Mouse (Mus musculus): ENCODE data around the gene Stk10.

The Stk10 gene

GRCm38 (mm10) chr11:32527006-32527405, 6.1 kb upstream of the Stk10 start:
- no peak for DNase-seq

- no peak for DNase-seq
Observed at GRCm38 (mm10) chr11:32530151-32530550, 3.0 kb upstream of the Stk10 start.

GRCm38 (mm10) chr11:32531871-32532764, 987 bp upstream of the Stk10 start, which contains the start of gene Efcab9:
Gene Efcab9 (minus strand): TSS chr11:32532081.
- no peak for DNase-seq

- peak; percentile 67 for DNase-seq
Observed at GRCm38 (mm10) chr11:32533482-32534261, 567 bp downstream of the Stk10 start.

- DNase-seq: no peak
Observed at GRCm38 (mm10) chr11:32534453-32535075, 1.5 kb downstream of the Stk10 start.

- DNase-seq: no peak
Observed at GRCm38 (mm10) chr11:32535646-32536045, 2.5 kb downstream of the Stk10 start.

GRCm38 (mm10) chr11:32536954-32537353, 3.8 kb downstream of the Stk10 start:
- DNase-seq: no peak

GRCm38 (mm10) chr11:32538435-32538834, 5.3 kb downstream of the Stk10 start:
- no peak for DNase-seq

- no peak for DNase-seq
Observed at GRCm38 (mm10) chr11:32538846-32539245, 5.7 kb downstream of the Stk10 start.

GRCm38 (mm10) chr11:32539717-32540116, 6.6 kb downstream of the Stk10 start:
- no peak for DNase-seq

GRCm38 (mm10) chr11:32540463-32540862, 7.4 kb downstream of the Stk10 start:
- DNase-seq: no peak

GRCm38 (mm10) chr11:32542181-32542580, 9.1 kb downstream of the Stk10 start:
- no peak for DNase-seq

- DNase-seq: no peak
Observed at GRCm38 (mm10) chr11:32542687-32543411, 9.7 kb downstream of the Stk10 start.

- no peak for DNase-seq
Observed at GRCm38 (mm10) chr11:32544041-32544440, 10.9 kb downstream of the Stk10 start.

GRCm38 (mm10) chr11:32544497-32544896, 11.4 kb downstream of the Stk10 start:
- DNase-seq: no peak

GRCm38 (mm10) chr11:32545605-32546004, 12.5 kb downstream of the Stk10 start:
- no peak for DNase-seq

- no peak for DNase-seq
Observed at GRCm38 (mm10) chr11:32546483-32546882, 13.4 kb downstream of the Stk10 start.

- no peak for DNase-seq
Observed at GRCm38 (mm10) chr11:32547391-32547947, 14.4 kb downstream of the Stk10 start.

- no peak for DNase-seq
Observed at GRCm38 (mm10) chr11:32548240-32548639, 15.1 kb downstream of the Stk10 start.

- DNase-seq: no peak
Observed at GRCm38 (mm10) chr11:32549236-32549635, 16.1 kb downstream of the Stk10 start.

- DNase-seq: no peak
Observed at GRCm38 (mm10) chr11:32550102-32550501, 17.0 kb downstream of the Stk10 start.

- no peak for DNase-seq
Observed at GRCm38 (mm10) chr11:32551056-32551455, 18.0 kb downstream of the Stk10 start.

All from right cerebral cortex, adult 18-20 months (tissue).